8 mouse cellular contexts compared by ENCODE assay signal in genomic region chr7:139484206-139484955, GRCm38 (mm10).
DNase-seq lines count a peak whose midpoint lies in the region; TF ChIP-seq lines count a peak whose summit lies in the region.
"Had no signal": no experiment of that assay in that cellular context is flagged by ENCODE, and none has a peak within 500 bp of the region (broad histone marks: within the 10 kb centered on the region; RNA-seq: fewer than 3 reads in every experiment).

No protein-coding gene starts in this region.

- H3K27ac ChIP-seq in small intestine, adult 2 months (ENCODE audit: insufficient read depth, low read depth, low read length) = no peak overlapping the region
- H3K27ac ChIP-seq: heart, embryonic 15.5 days had no signal

- H3K36me3 ChIP-seq in E14TG2a.4 (ENCODE audit: insufficient read depth, low read length) = peaks cover 7% of the 10 kb centered on the region; the same call in 1 of the 2 replicates
- peaks cover 10% of the 10 kb centered on the region for H3K36me3 ChIP-seq in small intestine, adult 2 months (ENCODE audit: control insufficient read depth, insufficient read depth, low read length)

- no peaks in the 10 kb centered on the region for H3K9me3 ChIP-seq in E14TG2a.4 (ENCODE audit: low read length)
- H3K9me3 ChIP-seq: heart, embryonic 15.5 days had no signal

- H3K4me1 ChIP-seq in E14TG2a.4 (replicated peaks; ENCODE audit: low read depth, low read length) = peaks cover 5% of the 10 kb centered on the region; the same call in 1 of the 2 replicates
- H3K4me1 ChIP-seq in small intestine, adult 2 months (ENCODE audit: control insufficient read depth, insufficient read depth, insufficient read length, low read length) = no peaks in the 10 kb centered on the region

- TF ChIP-seq CTCF in E14TG2a.4 (conservative IDR thresholded peaks at IDR 0.05; ENCODE audit: low read length) = peak; percentile 54
- peak; percentile 69; the same call in 1 of the 2 replicates for TF ChIP-seq CTCF in small intestine, adult 2 months (IDR thresholded peaks at IDR 0.05; ENCODE audit: extremely low read depth, insufficient read length, insufficient replicate concordance, low read depth, low read length)

- no peak overlapping the region for H3K4me3 ChIP-seq in E14TG2a.4 (replicated peaks; ENCODE audit: low read length)
- no peak overlapping the region for H3K4me3 ChIP-seq in small intestine, adult 2 months (ENCODE audit: low read depth, low read length)
- H3K4me3 ChIP-seq: heart, embryonic 15.5 days had no signal

- TF ChIP-seq POLR2A in small intestine, adult 2 months (IDR thresholded peaks at IDR 0.05; ENCODE audit: low read depth, low read length) = no peak

- WGBS in small intestine, adult 2 months = 62% methylated on average over 9 of the region's 9 CpGs

- peak; percentile 54 for DNase-seq in 416B (ENCODE audit: low read depth)
- DNase-seq in cerebellum, postnatal 14 days = peak; percentile 78 to 82
- peak; percentile 30 for DNase-seq in gastrocnemius, postnatal 25 days
- peak; percentile 54 to 57 for DNase-seq in layer of hippocampus, adult 8-10 months (ENCODE audit: low spot score in 2 of 2)
- DNase-seq in mesoderm, embryonic 11.5 days (ENCODE audit: low read depth, low spot score) = peak; percentile 65

- H3K27me3 ChIP-seq in E14TG2a.4 (ENCODE audit: insufficient read depth, low read length) = no peaks in the 10 kb centered on the region
- H3K27me3 ChIP-seq in small intestine, adult 2 months (ENCODE audit: control insufficient read depth, insufficient read depth, low read length) = no peaks in the 10 kb centered on the region
- H3K27me3 ChIP-seq: heart, embryonic 15.5 days had no signal

Comparison
In these comparisons a context has a peak if more than half of its experiments do, and no peak if none do; other contexts are left out.
1. DNase-seq: peak in every context shown above with its lines; median percentile 80 in cerebellum, postnatal 14 days; 65 in mesoderm, embryonic 11.5 days; 56 in layer of hippocampus, adult 8-10 months; 54 in 416B; 30 in gastrocnemius, postnatal 25 days.